Mouse (Mus musculus): Measurements from ENCODE around the gene Hspbap1. TPM values are rescaled to one million over a fixed set of nuclear protein-coding genes. Genes with fewer than 3 reads are reported as not detected.
A peak's percentile ranks its signal among the peaks of the same experiment; 100 is the strongest.

The Hspbap1 gene
- polyA plus RNA-seq, 1 experiment from 2014 or later, result 27.1 TPM

DNA sequence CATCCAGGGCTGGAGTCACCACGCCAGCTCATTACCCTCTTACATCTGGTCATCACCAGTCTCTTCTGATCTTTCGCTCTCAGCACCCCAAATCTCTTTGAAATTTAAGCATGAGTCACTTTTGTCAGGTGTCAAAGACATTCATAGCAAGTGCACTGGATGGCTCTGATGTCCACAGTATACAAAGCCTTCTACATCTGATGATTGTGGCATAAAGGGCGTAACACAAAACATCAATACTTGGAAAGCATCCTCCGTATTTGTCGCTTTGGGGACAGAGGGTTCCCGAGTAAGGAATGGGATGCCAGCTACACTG, 1.7 kb upstream of the Hspbap1 start:
- peak; percentile 32 for DNase-seq (ENCODE audit: low spot score)
- Histone ChIP-seq H3K4me1 (peaks cover 38% of the 10 kb centered on the region), H3K27ac (peak overlapping the region; percentile 93), H3K9me3 (replicated peaks) (no peaks in the 10 kb centered on the region), H3K27me3 (ENCODE audit: low read depth, poor library complexity, severe bottlenecking) (no peaks in the 10 kb centered on the region), H3K36me3 (peaks cover 9% of the 10 kb centered on the region; the same call in 1 of the 2 replicates), H3K4me3 (peak overlapping the region; percentile 75)
- WGBS, result 25% methylated on average over 6 of the region's 6 CpGs

- H3K4me3 ChIP-seq, result peak within 1 kb of the TSS; percentile 75
- peak; percentile 83 for DNase-seq (ENCODE audit: low spot score)
- no peaks in the 10 kb centered on the region for H3K9me3 ChIP-seq (replicated peaks)
- WGBS, result under 1% methylated on average over 73 of the region's 78 CpGs
- peak within 1 kb of the TSS; percentile 93 for H3K27ac ChIP-seq
- no peaks in the 10 kb centered on the region for H3K27me3 ChIP-seq (ENCODE audit: low read depth, poor library complexity, severe bottlenecking)
- H3K36me3 ChIP-seq, result peaks cover 9% of the 10 kb centered on the region; the same call in 1 of the 2 replicates
- peaks cover 38% of the 10 kb centered on the region for H3K4me1 ChIP-seq
Observed at GRCm38 (mm10) chr16:35768785-35769642, 1.2 kb upstream of the Hspbap1 start, which contains the start of gene Dirc2. Dirc2 (minus strand) TSS chr16:35769356.

- WGBS, result 14% methylated on average over 8 of the region's 8 CpGs
- peak overlapping the region; percentile 75 for H3K4me3 ChIP-seq
Observed at GRCm38 (mm10) chr16:35771141-35771540, 966 bp downstream of the Hspbap1 start.

GRCm38 (mm10) chr16:35771606-35772005, 1.4 kb downstream of the Hspbap1 start:
- DNase-seq (ENCODE audit: low spot score), result no peak
- no peaks in the 10 kb centered on the region for H3K9me3 ChIP-seq (replicated peaks)
- H3K27me3 ChIP-seq (ENCODE audit: low read depth, poor library complexity, severe bottlenecking), result no peaks in the 10 kb centered on the region
- WGBS, result 87% methylated on average over 5 of the region's 5 CpGs
- H3K27ac ChIP-seq, result no peak overlapping the region
- peaks cover 9% of the 10 kb centered on the region; the same call in 1 of the 2 replicates for H3K36me3 ChIP-seq
- peaks cover 38% of the 10 kb centered on the region for H3K4me1 ChIP-seq
- peak overlapping the region; percentile 75; the same call in 1 of the 2 replicates for H3K4me3 ChIP-seq

More at GRCm38 (mm10) chr16:35771141-35771540, 966 bp downstream of the Hspbap1 start:
- peak; percentile 30 for DNase-seq (ENCODE audit: low spot score)
- no peak overlapping the region for H3K27ac ChIP-seq
- H3K36me3 ChIP-seq, result peaks cover 9% of the 10 kb centered on the region; the same call in 1 of the 2 replicates
- H3K9me3 ChIP-seq (replicated peaks), result no peaks in the 10 kb centered on the region
- no peaks in the 10 kb centered on the region for H3K27me3 ChIP-seq (ENCODE audit: low read depth, poor library complexity, severe bottlenecking)
- peaks cover 38% of the 10 kb centered on the region for H3K4me1 ChIP-seq

DNA sequence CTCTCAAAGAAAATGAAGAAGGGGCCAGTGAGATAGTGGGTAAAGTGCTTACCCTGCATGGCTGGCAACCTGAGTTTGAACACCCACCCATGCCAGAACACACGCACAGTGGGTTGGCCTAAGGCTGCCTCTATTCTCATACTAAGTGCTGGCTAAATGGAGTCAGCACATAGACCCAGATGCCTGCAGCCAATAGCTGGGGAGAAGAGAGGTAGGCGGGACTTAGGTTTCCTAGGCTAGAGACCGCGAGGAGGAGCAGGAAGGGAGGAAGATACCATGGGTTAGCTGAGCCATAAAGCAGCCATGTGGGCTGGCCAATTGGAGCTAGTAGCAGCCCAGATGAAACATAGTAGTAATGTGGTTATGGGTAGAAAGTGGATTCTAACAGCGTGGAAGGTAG, 2.4 kb downstream of the Hspbap1 start:
- 79% methylated on average over 5 of the region's 5 CpGs for WGBS
- Histone ChIP-seq H3K4me3 (no peak overlapping the region), H3K27ac (no peak overlapping the region), H3K4me1 (peaks cover 36% of the 10 kb centered on the region), H3K36me3 (peaks cover 9% of the 10 kb centered on the region; the same call in 1 of the 2 replicates), H3K27me3 (ENCODE audit: low read depth, poor library complexity, severe bottlenecking) (no peaks in the 10 kb centered on the region), H3K9me3 (replicated peaks) (no peaks in the 10 kb centered on the region)
- no peak for DNase-seq (ENCODE audit: low spot score)

DNA sequence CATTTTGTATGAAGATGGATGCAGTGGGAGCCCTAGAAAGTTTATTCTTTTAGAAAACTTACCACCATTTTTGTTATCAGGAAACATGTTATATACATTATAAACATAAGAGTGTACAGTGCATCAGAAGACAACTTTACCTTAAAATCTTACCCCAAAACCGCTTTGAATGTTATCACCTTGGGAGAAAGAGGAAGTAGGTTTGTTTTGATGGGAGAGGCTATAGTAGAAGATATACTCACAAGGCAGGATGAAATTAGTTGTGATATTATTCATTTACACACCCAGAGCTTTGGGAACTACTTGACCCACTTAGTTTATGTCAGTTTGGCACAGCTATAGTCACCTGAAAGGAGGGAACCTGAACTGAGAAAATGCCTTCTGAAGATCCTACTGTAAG, 5.7 kb downstream of the Hspbap1 start:
- Histone ChIP-seq H3K4me3 (no peak overlapping the region), H3K27ac (no peak overlapping the region), H3K27me3 (ENCODE audit: low read depth, poor library complexity, severe bottlenecking) (no peaks in the 10 kb centered on the region), H3K36me3 (peaks cover 9% of the 10 kb centered on the region; the same call in 1 of the 2 replicates), H3K4me1 (peaks cover 8% of the 10 kb centered on the region), H3K9me3 (replicated peaks) (no peaks in the 10 kb centered on the region)
- DNase-seq (ENCODE audit: low spot score), result no peak
- 90% methylated on average over 1 of the region's 1 CpGs for WGBS

DNA sequence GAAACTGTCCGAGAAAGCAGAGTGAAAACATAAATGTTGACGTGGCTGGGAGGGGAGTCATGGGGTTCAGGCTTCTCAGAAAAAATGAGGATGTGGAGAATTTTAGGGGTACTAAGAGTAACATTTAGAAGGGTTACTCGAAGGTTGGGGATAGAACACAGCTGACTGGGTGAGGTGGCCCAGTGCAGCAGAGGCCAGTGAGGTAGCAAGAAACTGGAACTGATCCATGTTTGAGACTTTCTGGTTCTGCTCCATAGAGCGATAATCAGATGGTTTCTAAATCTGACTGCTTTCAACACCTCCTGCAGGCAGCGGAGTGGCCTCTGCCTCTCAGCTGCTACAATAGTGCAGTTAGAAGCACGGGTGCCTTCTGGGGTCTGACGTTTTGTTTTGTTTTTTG, 6.6 kb downstream of the Hspbap1 start:
- 93% methylated on average over 7 of the region's 7 CpGs for WGBS
- Histone ChIP-seq H3K9me3 (replicated peaks) (no peaks in the 10 kb centered on the region), H3K4me3 (no peak overlapping the region), H3K27ac (no peak overlapping the region), H3K27me3 (ENCODE audit: low read depth, poor library complexity, severe bottlenecking) (no peaks in the 10 kb centered on the region), H3K36me3 (peaks cover 9% of the 10 kb centered on the region; the same call in 1 of the 2 replicates), H3K4me1 (no peaks in the 10 kb centered on the region)
- no peak for DNase-seq (ENCODE audit: low spot score)

GRCm38 (mm10) chr16:35777768-35778167, 7.6 kb downstream of the Hspbap1 start:
- no peak overlapping the region for H3K27ac ChIP-seq
- H3K9me3 ChIP-seq (replicated peaks), result no peaks in the 10 kb centered on the region
- no peaks in the 10 kb centered on the region for H3K27me3 ChIP-seq (ENCODE audit: low read depth, poor library complexity, severe bottlenecking)
- no peak overlapping the region for H3K4me3 ChIP-seq
- 97% methylated on average over 4 of the region's 4 CpGs for WGBS
- H3K4me1 ChIP-seq, result no peaks in the 10 kb centered on the region
- DNase-seq (ENCODE audit: low spot score), result no peak
- H3K36me3 ChIP-seq, result peaks cover under 1% of the 10 kb centered on the region; the same call in 1 of the 2 replicates

DNA sequence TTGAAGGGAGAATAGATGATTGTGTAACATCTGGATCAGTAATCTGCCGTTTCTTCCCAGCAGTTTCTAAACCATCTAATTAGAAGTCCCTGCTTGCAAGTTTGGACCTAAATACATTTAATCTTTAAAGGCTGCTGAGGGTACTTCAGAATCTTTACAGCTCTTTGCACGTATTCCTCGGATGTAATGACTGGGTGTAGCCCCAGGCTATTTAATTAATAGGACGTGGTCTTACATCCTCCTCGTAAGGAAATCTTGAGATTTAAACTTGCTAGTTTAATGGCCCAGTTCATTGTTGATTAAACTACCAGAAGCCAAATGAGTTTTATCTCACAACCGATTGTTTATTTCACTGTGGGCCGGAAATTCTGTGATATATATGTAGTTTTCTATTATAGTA, 9.5 kb downstream of the Hspbap1 start:
- no peaks in the 10 kb centered on the region for H3K9me3 ChIP-seq (replicated peaks)
- DNase-seq (ENCODE audit: low spot score), result no peak
- 72% methylated on average over 7 of the region's 7 CpGs for WGBS
- no peaks in the 10 kb centered on the region for H3K27me3 ChIP-seq (ENCODE audit: low read depth, poor library complexity, severe bottlenecking)
- no peaks in the 10 kb centered on the region for H3K36me3 ChIP-seq
- no peak overlapping the region for H3K4me3 ChIP-seq
- no peak overlapping the region for H3K27ac ChIP-seq
- no peaks in the 10 kb centered on the region for H3K4me1 ChIP-seq

- H3K27me3 ChIP-seq (ENCODE audit: low read depth, poor library complexity, severe bottlenecking), result no peaks in the 10 kb centered on the region
- no peak for DNase-seq (ENCODE audit: low spot score)
- 85% methylated on average over 9 of the region's 9 CpGs for WGBS
Observed at GRCm38 (mm10) chr16:35781096-35781495, 10.9 kb downstream of the Hspbap1 start.

DNA sequence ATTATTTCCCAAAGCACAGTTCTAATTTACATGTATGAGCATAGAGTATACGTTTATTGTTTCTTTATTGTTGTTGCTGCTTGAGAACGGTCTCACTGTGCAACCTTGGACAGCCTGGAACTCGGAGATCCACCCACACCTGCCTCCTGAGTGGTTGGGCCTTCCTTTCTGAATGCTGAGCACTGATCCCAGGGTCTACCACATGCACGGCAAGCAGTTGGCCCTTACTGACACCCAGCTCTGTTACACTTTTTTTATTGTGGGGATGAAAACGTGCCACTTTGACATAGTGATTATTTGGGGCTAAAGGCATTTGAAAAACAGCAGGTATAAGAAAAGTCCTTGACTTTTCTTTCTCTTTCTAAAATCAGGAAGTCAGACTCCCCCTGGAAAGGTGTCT, 11.5 kb downstream of the Hspbap1 start:
- no peak for DNase-seq (ENCODE audit: low spot score)
- no peaks in the 10 kb centered on the region for H3K9me3 ChIP-seq (replicated peaks)
- no peaks in the 10 kb centered on the region for H3K27me3 ChIP-seq (ENCODE audit: low read depth, poor library complexity, severe bottlenecking)
- H3K27ac ChIP-seq, result no peak overlapping the region
- H3K36me3 ChIP-seq, result no peaks in the 10 kb centered on the region
- WGBS, result 89% methylated on average over 5 of the region's 5 CpGs
- no peak overlapping the region for H3K4me3 ChIP-seq
- H3K4me1 ChIP-seq, result no peaks in the 10 kb centered on the region

More at GRCm38 (mm10) chr16:35781096-35781495, 10.9 kb downstream of the Hspbap1 start:
- H3K9me3 ChIP-seq (replicated peaks), result no peaks in the 10 kb centered on the region
- H3K27ac ChIP-seq, result no peak overlapping the region
- no peaks in the 10 kb centered on the region for H3K4me1 ChIP-seq
- no peak overlapping the region for H3K4me3 ChIP-seq
- no peaks in the 10 kb centered on the region for H3K36me3 ChIP-seq

DNA sequence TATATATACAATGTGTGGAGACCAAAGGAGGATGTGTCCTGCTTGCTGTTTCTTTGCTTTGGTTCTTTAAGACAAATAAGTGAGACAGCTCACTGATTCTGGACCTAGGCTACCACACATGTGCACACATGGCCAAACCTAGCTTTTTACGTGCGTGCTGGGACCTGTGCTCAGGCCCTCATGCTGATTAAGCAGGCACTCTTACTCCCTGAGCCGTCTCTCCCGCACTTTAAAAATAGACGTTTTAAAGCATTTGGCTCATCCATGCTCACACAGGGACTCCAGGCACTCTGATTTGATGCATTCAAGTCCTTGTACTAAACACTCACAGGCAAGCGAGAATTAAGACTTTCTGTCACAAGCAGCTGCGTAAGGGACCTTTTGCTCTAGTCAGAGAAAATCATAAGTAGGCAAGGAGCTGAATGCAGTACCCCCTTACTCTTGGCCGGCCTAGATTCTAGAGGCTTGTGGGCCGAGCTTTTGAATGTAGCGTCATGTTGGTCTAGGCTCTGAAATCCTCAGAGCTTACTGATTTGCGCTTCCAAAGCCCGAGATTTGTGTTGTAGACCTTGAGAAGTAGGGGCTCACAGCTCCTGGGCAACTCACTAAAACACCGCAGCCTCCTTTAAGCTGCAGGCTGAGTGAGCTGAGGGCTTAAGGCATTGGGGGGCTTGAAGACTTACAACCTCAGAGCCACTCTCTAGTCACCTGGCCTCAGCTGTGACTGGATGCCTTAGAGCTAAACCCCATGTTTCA, 12.5 kb downstream of the Hspbap1 start:
- WGBS, result 90% methylated on average over 13 of the region's 13 CpGs
- Histone ChIP-seq H3K4me1 (no peaks in the 10 kb centered on the region), H3K9me3 (replicated peaks) (no peaks in the 10 kb centered on the region), H3K36me3 (peaks cover 6% of the 10 kb centered on the region), H3K27me3 (ENCODE audit: low read depth, poor library complexity, severe bottlenecking) (no peaks in the 10 kb centered on the region), H3K27ac (no peak overlapping the region; the same call in 1 of the 2 replicates), H3K4me3 (no peak overlapping the region)
- no peak for DNase-seq (ENCODE audit: low spot score)

DNA sequence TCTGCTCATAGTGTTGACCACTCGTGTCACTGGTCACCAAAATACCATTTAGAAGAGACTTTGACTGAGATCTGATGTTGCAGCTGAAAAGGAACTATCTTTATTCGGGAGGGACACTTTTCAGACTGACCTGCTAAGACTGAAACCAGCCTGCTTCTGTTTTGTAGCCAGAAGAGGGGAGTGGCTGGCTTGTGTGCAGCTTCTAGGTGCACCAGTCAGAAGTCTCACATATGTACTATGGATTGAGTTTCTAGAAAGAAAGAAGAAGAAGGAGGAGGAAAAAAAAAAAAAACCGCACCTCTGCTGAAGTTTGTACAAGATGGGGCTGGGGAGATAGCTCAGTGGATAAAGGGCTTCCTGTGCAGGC, 13.0 kb downstream of the Hspbap1 start:
- H3K27ac ChIP-seq, result no peak overlapping the region

More for the DNA sequence above, 13.0 kb downstream of the Hspbap1 start:
- Histone ChIP-seq H3K36me3 (peaks cover 11% of the 10 kb centered on the region), H3K4me3 (no peak overlapping the region), H3K27me3 (ENCODE audit: low read depth, poor library complexity, severe bottlenecking) (no peaks in the 10 kb centered on the region), H3K4me1 (no peaks in the 10 kb centered on the region), H3K9me3 (replicated peaks) (no peaks in the 10 kb centered on the region)
- 87% methylated on average over 3 of the region's 3 CpGs for WGBS
- no peak for DNase-seq (ENCODE audit: low spot score)
